Comparison of ENCODE assay signal across 9 mouse cellular contexts in the genomic region with DNA sequence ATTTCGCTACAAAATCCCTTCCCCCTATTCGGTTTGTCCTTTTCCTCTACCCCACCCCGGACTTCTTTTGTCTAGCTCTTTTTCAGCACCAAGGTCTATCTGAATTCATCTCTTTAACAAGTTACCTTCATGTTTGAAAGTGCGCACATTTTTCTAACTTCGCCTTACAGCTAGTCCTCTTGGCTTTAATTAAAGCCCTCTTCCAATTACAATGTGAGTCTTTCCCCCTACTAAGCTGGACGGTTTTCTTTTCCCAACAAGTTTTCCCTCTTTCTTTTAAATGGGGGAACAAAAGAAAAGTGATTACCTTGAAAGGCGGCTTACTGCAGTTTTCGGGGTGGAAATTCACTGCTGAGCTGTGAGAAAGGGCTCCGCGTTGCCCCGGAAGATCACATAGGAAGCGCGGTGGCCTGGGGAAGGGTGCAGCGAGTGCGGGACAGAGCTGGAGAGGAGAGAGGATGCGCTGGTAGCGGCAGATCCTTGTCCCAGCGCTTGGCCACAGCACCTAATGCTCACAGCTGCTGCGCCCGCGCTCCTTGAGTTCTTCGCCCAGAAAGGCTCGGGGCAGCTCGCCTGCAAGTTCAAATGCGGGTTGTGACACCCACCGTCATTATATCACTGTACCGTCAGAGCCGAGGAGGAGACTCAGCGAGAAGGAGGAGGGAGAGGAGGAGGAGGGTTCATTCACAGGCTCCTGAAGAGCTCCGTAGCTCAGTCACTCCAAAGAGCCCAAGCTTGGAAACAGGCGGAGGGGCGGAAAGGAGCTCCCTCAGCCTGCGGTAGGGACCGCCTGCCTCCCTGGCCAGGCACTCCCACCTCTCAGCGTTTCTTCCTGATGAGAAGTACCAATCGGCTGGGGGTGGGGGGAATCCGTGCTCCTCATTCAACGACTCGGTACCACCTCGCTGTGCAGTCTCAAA. TPM values are rescaled to one million over a fixed set of nuclear protein-coding genes. Genes with fewer than 3 reads are reported as not detected.
DNase-seq lines count a peak whose midpoint lies in the region; ATAC-seq and TF ChIP-seq lines count a peak whose summit lies in the region.
"Had no signal": no experiment of that assay in that cellular context is flagged by ENCODE, and none has a peak within 500 bp of the region (broad histone marks: within the 10 kb centered on the region; RNA-seq: fewer than 3 reads in every experiment).

Gene Vcan, minus strand, starts transcription at position 744 of the 920 bp plus-strand sequence.

- WGBS in limb, embryonic 14.5 days = under 1% methylated on average over 40 of the region's 40 CpGs
- under 1% methylated on average over 40 of the region's 40 CpGs for WGBS in midbrain, postnatal 0 days

- peak within 1 kb of the TSS; percentile 84 for H3K4me2 ChIP-seq in limb, embryonic 14.5 days (replicated peaks; ENCODE audit: low read depth, low read length, severe bottlenecking)
- peak within 1 kb of the TSS; percentile 95 for H3K4me2 ChIP-seq in midbrain, postnatal 0 days (ENCODE audit: low read depth, low read length, poor library complexity, severe bottlenecking)

- H3K27ac ChIP-seq in cortical plate, adult 2 months (ENCODE audit: insufficient read depth, low read length) = no peak within 1 kb of the TSS
- H3K27ac ChIP-seq in limb, embryonic 14.5 days (replicated peaks; ENCODE audit: low read depth, low read length) = peak within 1 kb of the TSS; percentile 81
- peak within 1 kb of the TSS; percentile 52; the same call in 1 of the 2 replicates for H3K27ac ChIP-seq in midbrain, postnatal 0 days (ENCODE audit: low read depth, low read length)

- peaks cover 2% of the 10 kb centered on the region; the same call in 1 of the 2 replicates for H3K4me1 ChIP-seq in cortical plate, adult 2 months (ENCODE audit: control insufficient read depth, insufficient read depth, low read length)
- peaks cover 11% of the 10 kb centered on the region for H3K4me1 ChIP-seq in limb, embryonic 14.5 days (ENCODE audit: control insufficient read depth, insufficient read depth, low read length)
- no peaks in the 10 kb centered on the region; the same call in 1 of the 2 replicates for H3K4me1 ChIP-seq in midbrain, postnatal 0 days (ENCODE audit: insufficient read depth, low read length)

- TF ChIP-seq CTCF in cortical plate, adult 2 months (IDR thresholded peaks at IDR 0.05; ENCODE audit: extremely low read depth, insufficient read depth, low read length) = no peak
- no peak for TF ChIP-seq CTCF in midbrain, postnatal 0 days (IDR thresholded peaks at IDR 0.05)

- no peaks in the 10 kb centered on the region for H3K36me3 ChIP-seq in limb, embryonic 14.5 days (ENCODE audit: control insufficient read depth, insufficient read depth, low read length)
- no peaks in the 10 kb centered on the region for H3K36me3 ChIP-seq in midbrain, postnatal 0 days (ENCODE audit: insufficient read depth, low read length)

- ATAC-seq in limb, embryonic 14.5 days (ENCODE audit: low FRiP score, low read depth) = peak; percentile 56
- peak; percentile 42 for ATAC-seq in midbrain, postnatal 0 days (ENCODE audit: low FRiP score)

- H3K4me3 ChIP-seq in cortical plate, adult 2 months (ENCODE audit: insufficient read depth, low read length) = peak within 1 kb of the TSS; percentile 90
- peak within 1 kb of the TSS; percentile 67 for H3K4me3 ChIP-seq in limb, embryonic 14.5 days (replicated peaks; ENCODE audit: low read length)
- H3K4me3 ChIP-seq in midbrain, postnatal 0 days (ENCODE audit: low read depth, low read length) = peak within 1 kb of the TSS; percentile 70

- H3K27me3 ChIP-seq in limb, embryonic 14.5 days (ENCODE audit: control insufficient read depth, insufficient read depth, low read length) = no peaks in the 10 kb centered on the region
- H3K27me3 ChIP-seq in midbrain, postnatal 0 days (ENCODE audit: insufficient read depth, low read length) = no peaks in the 10 kb centered on the region

- H3K9me3 ChIP-seq in limb, embryonic 14.5 days (ENCODE audit: control insufficient read depth, low read length) = no peaks in the 10 kb centered on the region
- H3K9me3 ChIP-seq in midbrain, postnatal 0 days (ENCODE audit: low read length) = no peaks in the 10 kb centered on the region

- peak; percentile 15 for DNase-seq in layer of hippocampus, adult 11-12 months (ENCODE audit: low spot score)
- DNase-seq in layer of hippocampus, adult 9-10 months (ENCODE audit: low spot score) = no peak
- DNase-seq in gastrocnemius, postnatal 25 days = peak; percentile 53
- DNase-seq in induced T-regulatory cell, adult 2 months (ENCODE audit: low read depth) = peak; percentile 35
- peak; percentile 76 for DNase-seq in limb, embryonic 14.5 days (ENCODE audit: low spot score)
- peak; percentile 69 for DNase-seq in midbrain, postnatal 0 days (ENCODE audit: low spot score)
- DNase-seq in testis, postnatal 10 days (ENCODE audit: low spot score) = peak; percentile 52

- H3K9ac ChIP-seq in limb, embryonic 14.5 days (ENCODE audit: low read depth, low read length, severe bottlenecking) = peak within 1 kb of the TSS; percentile 70
- peak within 1 kb of the TSS; percentile 57 for H3K9ac ChIP-seq in midbrain, postnatal 0 days (replicated peaks; ENCODE audit: low read length, poor library complexity, severe bottlenecking)

- TF ChIP-seq POLR2A in cortical plate, adult 2 months (IDR thresholded peaks at IDR 0.05; ENCODE audit: extremely low read depth, insufficient read depth, low read length) = 0 out of 2 replicates have a peak, but pooled peaks have one; percentile 38
- 0 out of 2 replicates have a peak, but pooled peaks have one; percentile 48 for TF ChIP-seq POLR2A in limb, embryonic 14.5 days (IDR thresholded peaks at IDR 0.05; ENCODE audit: borderline replicate concordance, extremely low read depth, insufficient read depth, insufficient read length)

RNA-seq across cellular contexts. Expression of gene Vcan, which starts in this region (rescaled TPM):
- 6.3 and 8.9 TPM in 2 replicates for polyA plus RNA-seq in cortical plate, adult 2 months (2012; rRNA removed)
- total RNA-seq in gastrocnemius, postnatal 25 days (2021) = 10 to 100 TPM in 1 of 2 experiments, 1 to 10 TPM in 1; 8.0 to 10.7 TPM
- polyA plus RNA-seq in limb, embryonic 14.5 days (2012; rRNA removed) = 168 and 208 TPM in 2 replicates
- 116 and 137 TPM in 2 replicates for polyA plus RNA-seq in limb, embryonic 14.5 days (2014; fragmentation: Nextera tagmentation; extraction: Ambion mirVana)
- 42.5 and 44.6 TPM in 2 replicates for total RNA-seq in midbrain, postnatal 0 days (2014; rRNA removed)
- polyA plus RNA-seq in midbrain, postnatal 0 days (2015; fragmentation: Nextera tagmentation; extraction: Ambion mirVana) = 11.0 and 13.4 TPM in 2 replicates
- total RNA-seq: MEL had no signal
